Mouse (Mus musculus) limb, embryonic 11.5 days (tissue): Measurements from ENCODE around the gene Gm14139. TPM values are rescaled to one million over a fixed set of nuclear protein-coding genes. Genes with fewer than 3 reads are reported as not detected.
"Not testable (repeated sequence)": the region's sequence is repeated elsewhere in the genome, so short reads cannot be mapped to it uniquely, and the experiment has no call there.

Experiments used
- ATAC-seq: fragments of 200-750 bp; cut with Nextera tagmentation; 2 replicates; pipeline ENCODE4 v1.8.0; 2017; ENCODE audit warnings: low read depth; ENCODE audit not compliant: insufficient number of reproducible peaks, low FRiP score, low TSS enrichment
- DNase-seq: peaks from one replicate; pipeline ENCODE4 v3.0.0-alpha.2; 2015; ENCODE audit warnings: low spot score
- H3K27ac ChIP-seq: fragments of 300-500 bp; sonication (generic); replicated peaks from 2 replicates; pipeline ENCODE4 v1.5.1; 2014; ENCODE audit warnings: low read depth, mild to moderate bottlenecking, low read length
- H3K27me3 ChIP-seq: fragments of 300-500 bp; sonication (generic); 2 replicates; pipeline ENCODE4 v1.6.1; 2014; ENCODE audit warnings: mild to moderate bottlenecking, low read length, mixed read lengths; ENCODE audit not compliant: control insufficient read depth, insufficient read depth
- H3K36me3 ChIP-seq: fragments of 300-500 bp; sonication (generic); 2 replicates; pipeline ENCODE4 v1.6.1; 2014; ENCODE audit warnings: mild to moderate bottlenecking, low read length, moderate library complexity, mixed read lengths; ENCODE audit not compliant: control insufficient read depth, insufficient read depth
- H3K4me1 ChIP-seq: fragments of 300-500 bp; sonication (generic); 2 replicates; pipeline ENCODE4 v1.6.1; 2014; ENCODE audit warnings: low read length, mixed read lengths; ENCODE audit not compliant: control insufficient read depth, insufficient read depth
- H3K4me2 ChIP-seq: fragments of 300-500 bp; sonication (generic); 2 replicates; pipeline ENCODE4 v1.6.1; 2014; ENCODE audit warnings: low read depth, mild to moderate bottlenecking, moderate library complexity; ENCODE audit not compliant: severe bottlenecking
- H3K4me3 ChIP-seq: fragments of 300-500 bp; sonication (generic); 2 replicates; pipeline ENCODE4 v1.5.1; 2014; ENCODE audit warnings: low read depth, low read length
- H3K9ac ChIP-seq: fragments of 300-500 bp; sonication (generic); 2 replicates; pipeline ENCODE4 v1.6.1; 2014; ENCODE audit warnings: mild to moderate bottlenecking, low read length
- H3K9me3 ChIP-seq: fragments of 300-500 bp; sonication (generic); 2 replicates; pipeline ENCODE4 v1.6.1; 2016; ENCODE audit warnings: low read length; ENCODE audit not compliant: control insufficient read depth
- WGBS: fragments of 180-500 bp; shearing (Covaris S2); extraction: QIAGEN DNeasy Blood & Tissue Kit; methylation state at CpG from one replicate; pipeline ENCODE4 v1.1.7; 2014; 5-methylcytosine and 5-hydroxymethylcytosine counted together
- polyA plus RNA-seq: library from polyadenylated mRNA; unstranded; fragments of >200 nt; fragmentation: Nextera tagmentation; extraction: Ambion mirVana; gene quantifications from 2 replicates; pipeline ENCODE4 v1.2.1, GENCODE M21; 2014

The Gm14139 gene
- polyA plus RNA-seq, 1 experiment from 2014 or later = not detected

DNA sequence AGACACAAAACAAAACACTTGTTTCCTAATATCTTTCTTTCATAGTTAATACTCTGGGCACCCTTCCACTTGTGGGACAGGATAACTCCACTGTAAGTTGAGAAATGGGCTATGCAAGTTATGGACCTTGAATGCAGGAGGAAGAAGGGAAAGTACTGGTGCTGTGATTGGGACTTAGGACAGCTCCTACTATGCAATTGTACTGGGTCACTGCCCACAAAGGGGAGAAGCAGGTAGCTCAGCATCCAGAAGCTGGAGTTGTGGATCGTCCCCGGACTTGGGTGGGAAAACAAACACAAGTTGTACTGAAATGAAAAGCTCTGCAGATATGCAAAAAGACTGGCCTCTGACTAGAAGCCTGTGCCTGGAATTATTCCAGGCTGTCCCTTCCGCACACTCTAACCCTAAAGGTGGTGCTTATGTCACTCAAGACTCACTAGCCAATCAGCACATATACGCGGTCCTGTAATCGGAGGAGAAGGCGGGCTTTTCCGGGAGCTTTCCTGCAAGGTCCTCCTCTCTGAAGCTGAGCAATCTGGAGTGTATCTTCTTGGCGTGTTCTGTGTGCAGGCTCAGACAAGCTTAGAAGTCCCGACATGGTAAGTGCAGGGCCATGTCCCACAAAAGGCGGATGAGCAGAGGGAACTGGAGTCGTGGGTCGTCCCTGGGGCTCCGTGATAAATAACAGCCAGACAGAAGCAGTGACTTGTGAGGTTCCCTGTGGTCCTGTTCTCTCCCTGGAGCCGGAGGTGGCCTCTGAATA lies 36.2 kb downstream of the Gm14139 start, which contains the start of gene Zfp937:
Zfp937 (plus strand) TSS at position 474 of the 763 bp plus-strand sequence.
- not testable (repeated sequence) for H3K9me3 ChIP-seq, H3K27me3 ChIP-seq, H3K27ac ChIP-seq, H3K36me3 ChIP-seq, H3K4me1 ChIP-seq
- 2% methylated on average over 15 of the region's 15 CpGs for WGBS
- H3K9ac ChIP-seq = peak within 1 kb of the TSS; percentile 48
- H3K4me3 ChIP-seq = peak within 1 kb of the TSS; percentile 33
- peak; percentile 68 for DNase-seq
- ATAC-seq = peak; percentile 100
- peak within 1 kb of the TSS; percentile 30; the same call in 1 of the 2 replicates for H3K4me2 ChIP-seq

- H3K4me3 ChIP-seq = peak overlapping the region; percentile 33
- not testable (repeated sequence) for DNase-seq, ATAC-seq, H3K27ac ChIP-seq, H3K36me3 ChIP-seq, H3K4me1 ChIP-seq, H3K27me3 ChIP-seq, H3K9me3 ChIP-seq
- peak overlapping the region; percentile 48 for H3K9ac ChIP-seq
- 6% methylated on average over 2 of the region's 4 CpGs for WGBS
- H3K4me2 ChIP-seq = peak overlapping the region; percentile 30; the same call in 1 of the 2 replicates
Observed at GRCm38 (mm10) chr2:150218363-150218725, 36.8 kb downstream of the Gm14139 start.

GRCm38 (mm10) chr2:150223263-150223662 lies 41.7 kb downstream of the Gm14139 start:
- not testable (repeated sequence) for H3K4me2 ChIP-seq, ATAC-seq, H3K4me1 ChIP-seq, H3K27ac ChIP-seq, H3K27me3 ChIP-seq, H3K9me3 ChIP-seq, DNase-seq, H3K4me3 ChIP-seq, H3K9ac ChIP-seq, H3K36me3 ChIP-seq

Other genes with a start within 250 kb of the Gm14139 start
- gene Zfp120, start 45.0 kb upstream of the Gm14139 start, polyA plus RNA-seq = 6.1 and 6.7 TPM in 2 replicates
- gene Gm10770, start 2.1 kb upstream of the Gm14139 start, polyA plus RNA-seq = not detected in 2 replicates
- gene Zfp937, start 36.3 kb downstream of the Gm14139 start, polyA plus RNA-seq = 10.3 and 12.4 TPM in 2 replicates
- 2.5 and 4.1 TPM in 2 replicates for gene Gm21994, start 73.8 kb downstream of the Gm14139 start, polyA plus RNA-seq
- gene Gm14124, start 75.8 kb downstream of the Gm14139 start, polyA plus RNA-seq = not detected in 2 replicates
- gene Gm10130, start 141.9 kb downstream of the Gm14139 start, polyA plus RNA-seq = 1.7 and 2.6 TPM in 2 replicates
- 9.4 and 9.9 TPM in 2 replicates for gene 3300002I08Rik, start 181.0 kb downstream of the Gm14139 start, polyA plus RNA-seq